Mouse (Mus musculus) A20 (cell line): ENCODE measurements at regions not wholly inside any gene's neighbourhood (a gene's known extent, or its start where the extent isn't known, plus 50 kb on each side); places are given as distances from the start of the nearest gene placed in this dataset.
A peak's percentile ranks its signal among the peaks of the same experiment; 100 is the strongest.

Experiments
- DNase-seq: peaks from one replicate; pipeline ENCODE4 v3.0.0-alpha.2; 2011; ENCODE audit warnings: low read depth, low spot score

- DNase-seq, result no peak
These were observed 626.9 kb downstream of the Zfp706 start for GRCm38 (mm10) chr15:36380461-36381227.

- no peak for DNase-seq
These were observed 628.9 kb downstream of the Zfp706 start for GRCm38 (mm10) chr15:36378640-36379039.

GRCm38 (mm10) chr15:36376551-36376950 is 631.0 kb downstream of the Zfp706 start:
- no peak for DNase-seq

- DNase-seq, result no peak
These were observed 632.1 kb downstream of the Zfp706 start for GRCm38 (mm10) chr15:36375549-36375885.

GRCm38 (mm10) chr15:36374732-36375548 is 632.6 kb downstream of the Zfp706 start:
- DNase-seq, result peak; percentile 90

- peak; percentile 51 for DNase-seq
These were observed 633.5 kb downstream of the Zfp706 start for GRCm38 (mm10) chr15:36373900-36374611.

- DNase-seq, result no peak
These were observed 634.1 kb downstream of the Zfp706 start for GRCm38 (mm10) chr15:36373481-36373880.

GRCm38 (mm10) chr15:36371382-36371781 is 636.2 kb downstream of the Zfp706 start:
- peak; percentile 77 for DNase-seq

- DNase-seq, result no peak
These were observed 636.7 kb downstream of the Zfp706 start for GRCm38 (mm10) chr15:36370906-36371305.

- no peak for DNase-seq
These were observed 640.3 kb downstream of the Zfp706 start for GRCm38 (mm10) chr15:36367296-36367695.

- DNase-seq, result no peak
These were observed 642.8 kb downstream of the Zfp706 start for GRCm38 (mm10) chr15:36364757-36365156.

- DNase-seq, result no peak
These were observed 643.5 kb downstream of the Zfp706 start for GRCm38 (mm10) chr15:36364062-36364461.

GRCm38 (mm10) chr15:36362911-36363565 is 644.5 kb downstream of the Zfp706 start:
- peak; percentile 38 for DNase-seq

- DNase-seq, result no peak
These were observed 645.9 kb downstream of the Zfp706 start for GRCm38 (mm10) chr15:36361522-36362148.

GRCm38 (mm10) chr15:36360694-36361521 is 646.7 kb downstream of the Zfp706 start:
- no peak for DNase-seq

GRCm38 (mm10) chr15:36355851-36356250 is 651.7 kb downstream of the Zfp706 start:
- DNase-seq, result no peak

- DNase-seq, result no peak
These were observed 653.0 kb downstream of the Zfp706 start for GRCm38 (mm10) chr15:36354545-36354944.

GRCm38 (mm10) chr15:36353793-36354192 is 653.8 kb downstream of the Zfp706 start:
- no peak for DNase-seq

- DNase-seq, result no peak
These were observed 654.6 kb downstream of the Zfp706 start for GRCm38 (mm10) chr15:36352929-36353328.

- DNase-seq, result no peak
These were observed 655.9 kb downstream of the Zfp706 start for GRCm38 (mm10) chr15:36351693-36352092.
